Mouse (Mus musculus) small intestine, adult 2 months (tissue): ENCODE measurements around the gene Nanp. TPM values are rescaled to one million over a fixed set of nuclear protein-coding genes. Genes with fewer than 3 reads are reported as not detected.
A peak's percentile ranks its signal among the peaks of the same experiment; 100 is the strongest.

Experiments
- H3K27ac ChIP-seq: fragments of 200-500 bp; 2 replicates; pipeline ENCODE4 v1.5.1; 2012; ENCODE audit warnings: low read depth, low read length, control low read depth, inconsistent platforms; ENCODE audit not compliant: insufficient read depth
- H3K27me3 ChIP-seq: fragments of 200-500 bp; 2 replicates; pipeline ENCODE4 v1.6.1; 2012; ENCODE audit warnings: mild to moderate bottlenecking, moderate library complexity, low read length, inconsistent platforms; ENCODE audit not compliant: control insufficient read depth, insufficient read depth
- H3K36me3 ChIP-seq: fragments of 200-500 bp; 2 replicates; pipeline ENCODE4 v1.6.1; 2012; ENCODE audit warnings: mild to moderate bottlenecking, low read length, control low read depth, inconsistent platforms; ENCODE audit not compliant: control insufficient read depth, insufficient read depth
- H3K4me1 ChIP-seq: fragments of 200-500 bp; 2 replicates; pipeline ENCODE4 v1.6.1; 2012; ENCODE audit warnings: low read length, inconsistent platforms, mixed read lengths; ENCODE audit not compliant: control insufficient read depth, insufficient read depth, insufficient read length
- H3K4me3 ChIP-seq: fragments of 200-500 bp; 2 replicates; pipeline ENCODE4 v1.5.1; 2012; ENCODE audit warnings: low read depth, mild to moderate bottlenecking, control low read depth, inconsistent platforms, low read length, moderate library complexity
- CTCF ChIP-seq: fragments of 200-500 bp; IDR thresholded peaks from 2 replicates; pipeline ENCODE4 v1.5.1; 2012; ENCODE audit warnings: low read depth, mild to moderate bottlenecking, control low read depth, inconsistent platforms, low read length, moderate library complexity, mixed read lengths; ENCODE audit not compliant: insufficient replicate concordance, insufficient read length; ENCODE audit errors: extremely low read depth
- POLR2A ChIP-seq: fragments of 200-500 bp; IDR thresholded peaks from 2 replicates; pipeline ENCODE4 v1.6.1; 2012; ENCODE audit warnings: low read depth, mild to moderate bottlenecking, control low read depth, inconsistent platforms, low read length, moderate library complexity
- WGBS: fragments of 180-500 bp; shearing (Covaris S2); methylation state at CpG from one replicate; pipeline ENCODE4 v1.1.7; 2018; 5-methylcytosine and 5-hydroxymethylcytosine counted together
- polyA plus RNA-seq: library from polyadenylated mRNA; depleted of rRNA; stranded (reverse); fragments of >200 nt; gene quantifications from 2 replicates; pipeline ENCODE4 v1.2.3, GENCODE M21; 2012

Nanp gene
- polyA plus RNA-seq, 1 experiment: 1.5 TPM

DNA sequence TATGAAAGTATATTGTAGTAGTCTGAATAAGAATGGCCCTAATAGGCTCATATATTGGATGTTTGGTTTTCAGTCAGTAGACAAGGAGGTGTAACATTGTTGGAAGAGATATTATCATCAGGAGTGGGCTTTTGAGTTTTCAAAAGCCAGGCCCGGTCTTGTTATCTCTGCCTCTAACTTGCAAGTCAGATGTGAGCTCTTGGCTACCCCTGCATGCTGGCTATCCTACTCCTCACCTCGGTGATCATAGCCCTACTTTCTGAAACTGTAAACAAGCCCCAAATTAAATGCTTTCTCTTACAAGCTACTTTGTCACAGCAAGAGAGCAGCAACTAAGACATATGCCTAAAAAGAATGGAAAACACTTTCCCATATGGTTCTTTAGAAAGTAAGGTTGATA, 2.5 kb downstream of the Nanp start:
- 74% methylated on average over 2 of the region's 2 CpGs for WGBS

DNA sequence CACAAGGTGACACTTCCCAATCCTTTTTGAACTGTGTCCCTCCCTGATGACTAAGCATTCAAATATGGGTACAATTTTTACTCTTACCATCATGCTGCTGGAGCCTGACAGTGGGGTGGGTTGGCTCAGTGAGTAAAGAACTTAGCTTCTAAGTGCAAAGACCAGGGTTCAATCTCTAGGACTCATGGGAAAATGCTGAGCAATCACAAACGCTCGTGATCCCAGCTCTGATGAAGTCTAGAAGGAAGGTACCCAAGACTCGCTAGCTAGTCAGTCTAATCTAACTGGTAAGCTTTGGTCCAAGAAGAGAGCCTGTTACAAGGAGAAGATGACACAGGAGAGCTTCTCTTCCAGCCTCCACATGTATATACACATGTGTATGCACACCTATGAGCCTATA, 4.8 kb downstream of the Nanp start:
- H3K27ac ChIP-seq: no peak overlapping the region
- WGBS: 67% methylated on average over 3 of the region's 3 CpGs
- TF ChIP-seq POLR2A (no peak), CTCF (no peak)
- H3K4me1 ChIP-seq: no peaks in the 10 kb centered on the region; the same call in 1 of the 2 replicates
- H3K27me3 ChIP-seq: no peaks in the 10 kb centered on the region
- no peak overlapping the region for H3K4me3 ChIP-seq
- H3K36me3 ChIP-seq: no peaks in the 10 kb centered on the region

More for the DNA sequence above, 2.5 kb downstream of the Nanp start:
- TF ChIP-seq POLR2A (no peak), CTCF (no peak)
- H3K27ac ChIP-seq: no peak overlapping the region
- H3K36me3 ChIP-seq: no peaks in the 10 kb centered on the region
- no peak overlapping the region for H3K4me3 ChIP-seq
- no peaks in the 10 kb centered on the region; the same call in none of the 2 replicates for H3K4me1 ChIP-seq
- H3K27me3 ChIP-seq: no peaks in the 10 kb centered on the region

DNA sequence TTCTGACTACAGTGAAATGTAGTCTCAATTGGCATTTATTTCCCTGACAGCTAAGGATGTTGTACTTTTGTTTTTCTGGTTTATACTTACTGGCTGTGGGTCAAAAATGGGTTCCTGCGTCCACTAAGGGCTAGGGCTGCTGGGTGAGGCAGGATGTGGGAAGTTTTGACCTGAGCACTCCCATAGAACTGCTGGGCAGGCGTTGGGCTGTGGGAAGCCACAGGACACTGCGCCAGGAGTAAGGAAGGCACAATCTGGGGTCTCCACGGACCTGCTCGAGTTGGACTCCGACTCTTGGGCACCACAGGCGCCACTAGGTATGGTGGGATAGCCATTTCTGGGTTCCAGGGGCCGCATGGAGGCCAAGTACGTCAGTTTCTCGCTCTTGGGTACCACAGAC, 18.0 kb downstream of the Nanp start:
- WGBS: 90% methylated on average over 10 of the region's 10 CpGs
- Histone ChIP-seq H3K27ac (no peak overlapping the region), H3K4me1 (no peaks in the 10 kb centered on the region), H3K4me3 (no peak overlapping the region), H3K27me3 (no peaks in the 10 kb centered on the region), H3K36me3 (no peaks in the 10 kb centered on the region)
- TF ChIP-seq CTCF: no peak
- no peak for TF ChIP-seq POLR2A

DNA sequence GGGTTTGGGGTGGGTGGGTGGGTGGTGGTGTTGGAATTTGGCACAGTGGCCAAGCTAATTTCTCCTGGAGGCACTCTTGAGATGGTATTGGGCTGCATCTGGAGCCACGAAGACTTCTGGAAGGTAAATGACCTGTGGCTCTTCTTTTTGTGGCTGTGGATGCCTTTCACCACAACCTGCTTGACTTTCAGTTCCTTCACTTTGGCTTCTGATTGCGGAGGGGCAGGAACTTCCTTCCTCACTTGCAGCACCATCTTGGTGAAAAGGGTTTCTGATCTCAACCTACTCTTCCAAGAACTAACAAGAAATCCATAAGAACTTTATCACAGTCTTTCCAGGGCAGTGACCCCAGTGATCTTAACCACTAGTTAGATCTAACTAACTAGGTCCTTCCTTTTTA, 23.9 kb downstream of the Nanp start:
- no peak for TF ChIP-seq POLR2A
- TF ChIP-seq CTCF: no peak
- H3K36me3 ChIP-seq: no peaks in the 10 kb centered on the region
- H3K27ac ChIP-seq: no peak overlapping the region
- 72% methylated on average over 2 of the region's 2 CpGs for WGBS
- H3K27me3 ChIP-seq: no peaks in the 10 kb centered on the region
- no peaks in the 10 kb centered on the region for H3K4me1 ChIP-seq
- H3K4me3 ChIP-seq: no peak overlapping the region

DNA sequence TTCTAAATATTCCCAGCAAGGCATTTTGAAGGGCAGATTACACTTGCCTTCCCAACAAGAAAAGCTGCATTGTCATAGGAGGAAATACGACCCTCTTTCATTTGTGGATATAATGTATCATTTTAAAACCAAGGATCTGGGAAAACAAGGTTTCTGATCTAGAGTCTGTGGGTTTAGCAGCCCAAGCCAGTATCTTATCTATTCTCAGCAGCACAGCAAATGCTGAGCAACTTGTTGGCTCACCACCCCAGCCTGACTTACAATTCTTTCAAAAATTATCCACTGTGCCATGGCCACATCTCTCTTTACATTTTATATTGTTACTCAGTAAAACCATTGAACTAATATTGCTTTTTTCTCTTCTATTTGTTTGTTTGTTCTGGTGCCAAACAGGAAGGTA, 27.9 kb downstream of the Nanp start:
- Histone ChIP-seq H3K36me3 (no peaks in the 10 kb centered on the region), H3K27ac (no peak overlapping the region), H3K4me1 (0 out of 2 replicates have a peak, but pooled peaks cover 3% of the 10 kb centered on the region), H3K4me3 (no peak overlapping the region), H3K27me3 (peaks cover 8% of the 10 kb centered on the region)
- WGBS: 51% methylated on average over 1 of the region's 1 CpGs
- TF ChIP-seq CTCF (no peak), POLR2A (no peak)

DNA sequence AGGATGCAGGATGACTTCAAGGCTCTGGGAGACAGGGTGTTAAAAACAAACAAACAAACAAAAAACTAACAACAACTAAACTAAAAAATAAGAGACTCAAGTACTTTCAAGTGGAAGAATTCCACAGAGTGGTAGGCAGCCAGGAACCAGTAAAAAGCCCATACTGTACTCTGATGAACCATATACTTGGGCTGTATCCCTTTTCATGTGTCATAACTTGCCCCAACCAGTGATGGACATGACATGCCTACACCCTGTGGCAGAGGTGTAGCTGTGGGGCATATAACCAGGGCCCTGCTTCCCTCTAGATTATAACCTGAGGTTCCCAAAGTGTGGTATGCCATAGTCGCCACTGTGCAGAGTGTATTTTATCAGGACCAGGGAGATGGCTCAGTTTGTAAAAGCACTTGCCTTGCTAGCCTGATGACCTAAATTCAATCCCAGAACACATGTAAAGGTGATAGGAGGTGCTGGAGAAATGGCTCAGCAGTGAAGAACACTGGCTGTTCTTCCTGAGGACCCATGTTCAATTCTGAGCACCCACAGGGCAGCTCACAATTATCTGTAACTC, 29.6 kb downstream of the Nanp start:
- H3K4me3 ChIP-seq: no peak overlapping the region
- 74% methylated on average over 1 of the region's 1 CpGs for WGBS
- H3K27me3 ChIP-seq: peaks cover 8% of the 10 kb centered on the region

DNA sequence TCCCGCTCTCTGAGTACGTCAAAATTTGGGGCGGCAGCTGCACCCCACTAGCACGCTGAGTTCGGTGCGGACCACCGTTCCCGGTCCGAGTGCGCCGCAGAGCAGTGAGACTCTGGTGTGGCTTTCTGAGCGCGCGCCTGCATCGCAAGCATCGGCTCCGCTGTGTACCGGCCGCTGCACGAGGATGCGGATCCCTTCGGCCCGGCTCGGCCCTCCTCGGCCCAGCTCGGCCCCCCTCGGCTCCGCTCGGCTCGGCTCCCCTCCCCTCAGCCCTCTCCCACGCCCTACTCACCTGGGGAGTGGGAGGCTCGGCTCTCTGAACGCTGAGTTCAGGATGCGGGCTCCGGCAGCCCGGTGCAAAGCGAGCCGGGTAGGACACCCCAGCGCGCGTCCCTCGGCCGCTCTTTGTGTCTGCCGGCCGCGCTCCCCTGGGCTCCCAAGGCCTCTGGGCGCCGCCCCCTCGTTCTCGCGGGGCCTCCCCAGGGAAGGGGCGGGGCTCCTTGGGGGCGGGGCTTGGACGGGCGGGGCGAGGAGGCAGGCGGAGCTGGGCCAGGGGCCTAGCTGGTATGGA, 30.2 kb downstream of the Nanp start:
- H3K4me3 ChIP-seq: peak overlapping the region; percentile 82
- TF ChIP-seq CTCF (no peak), POLR2A (peak; percentile 58; the same call in 1 of the 2 replicates)
- no peak overlapping the region for H3K27ac ChIP-seq
- peaks cover 8% of the 10 kb centered on the region for H3K27me3 ChIP-seq
- 0 out of 2 replicates have a peak, but pooled peaks cover 3% of the 10 kb centered on the region for H3K4me1 ChIP-seq
- H3K36me3 ChIP-seq: no peaks in the 10 kb centered on the region
- WGBS: under 1% methylated on average over 57 of the region's 57 CpGs

More for the DNA sequence above, 29.6 kb downstream of the Nanp start:
- TF ChIP-seq CTCF (no peak), POLR2A (no peak)
- Histone ChIP-seq H3K4me1 (0 out of 2 replicates have a peak, but pooled peaks cover 3% of the 10 kb centered on the region), H3K36me3 (no peaks in the 10 kb centered on the region), H3K27ac (no peak overlapping the region)
